In genomic region chr9:95657941-95658340, GRCm38 (mm10) we compare ENCODE assay signal across 29 mouse cellular contexts. TPM values are rescaled to one million over a fixed set of nuclear protein-coding genes. Genes with fewer than 3 reads are reported as not detected.
DNase-seq lines count a peak whose midpoint lies in the region; ATAC-seq and TF ChIP-seq lines count a peak whose summit lies in the region.
"Had no signal": no experiment of that assay in that cellular context is flagged by ENCODE, and none has a peak within 500 bp of the region (broad histone marks: within the 10 kb centered on the region; RNA-seq: fewer than 3 reads in every experiment).

No protein-coding gene starts in this region.

- H3K9ac ChIP-seq in heart, postnatal 0 days (replicated peaks; ENCODE audit: low read depth, low read length), result no peak overlapping the region
- H3K9ac ChIP-seq in midbrain, embryonic 15.5 days, result no peak overlapping the region
- H3K9ac ChIP-seq: embryonic facial prominence, embryonic 15.5 days; heart, embryonic 13.5 days; hindbrain, embryonic 15.5 days; intestine, embryonic 15.5 days; liver, embryonic 15.5 days; midbrain, embryonic 13.5 days; neural tube, embryonic 12.5 days had no signal

- H3K4me1 ChIP-seq in heart, embryonic 10.5 days, result no peaks in the 10 kb centered on the region
- 0 out of 2 replicates have a peak, but pooled peaks cover 4% of the 10 kb centered on the region for H3K4me1 ChIP-seq in heart, postnatal 0 days (ENCODE audit: control insufficient read depth, insufficient read depth)
- H3K4me1 ChIP-seq in midbrain, embryonic 15.5 days, result no peaks in the 10 kb centered on the region
- H3K4me1 ChIP-seq: embryonic facial prominence, embryonic 15.5 days; heart, embryonic 13.5 days; hindbrain, embryonic 15.5 days; intestine, embryonic 15.5 days; limb, embryonic 10.5 days; liver, embryonic 15.5 days; megakaryocyte, embryonic 14.5 days; midbrain, embryonic 13.5 days; neural tube, embryonic 12.5 days had no signal

- 81% methylated on average over 2 of the region's 2 CpGs for WGBS in heart, embryonic 10.5 days
- WGBS in heart, postnatal 0 days, result 75% methylated on average over 2 of the region's 2 CpGs
- WGBS in midbrain, embryonic 15.5 days, result 84% methylated on average over 2 of the region's 2 CpGs

- H3K4me3 ChIP-seq in heart, embryonic 10.5 days, result no peak overlapping the region
- H3K4me3 ChIP-seq in heart, postnatal 0 days (ENCODE audit: low read depth, low read length), result no peak overlapping the region
- H3K4me3 ChIP-seq in midbrain, embryonic 15.5 days, result no peak overlapping the region
- H3K4me3 ChIP-seq: embryonic facial prominence, embryonic 15.5 days; forebrain, embryonic 10.5 days; heart, embryonic 13.5 days; hindbrain, embryonic 15.5 days; intestine, embryonic 15.5 days; layer of hippocampus, adult 2 months; limb, embryonic 10.5 days; liver, embryonic 15.5 days; megakaryocyte, embryonic 14.5 days; midbrain, embryonic 13.5 days; neural tube, embryonic 12.5 days had no signal

- H3K9me3 ChIP-seq in heart, embryonic 10.5 days, result no peaks in the 10 kb centered on the region
- H3K9me3 ChIP-seq in heart, postnatal 0 days (replicated peaks; ENCODE audit: control insufficient read depth, low read length), result no peaks in the 10 kb centered on the region
- H3K9me3 ChIP-seq in midbrain, embryonic 15.5 days, result no peaks in the 10 kb centered on the region
- H3K9me3 ChIP-seq: embryonic facial prominence, embryonic 15.5 days; forebrain, embryonic 10.5 days; heart, embryonic 13.5 days; hindbrain, embryonic 15.5 days; intestine, embryonic 15.5 days; limb, embryonic 10.5 days; liver, embryonic 15.5 days; megakaryocyte, embryonic 14.5 days; midbrain, embryonic 13.5 days; neural tube, embryonic 12.5 days had no signal

- no peak for TF ChIP-seq EP300 in heart, postnatal 0 days (IDR thresholded peaks at IDR 0.05; ENCODE audit: low read depth)

- peak; percentile 22 for DNase-seq in adrenal gland, postnatal 10 days
- DNase-seq in adrenal gland, adult 8-10 months, result no peak
- DNase-seq in heart, adult 8-10 months (ENCODE audit: low spot score), result peak; percentile 57
- no peak for DNase-seq in heart, embryonic 10.5 days (ENCODE audit: low spot score)
- DNase-seq in brain, adult 2 months (ENCODE audit: low read depth, low spot score), result peak; percentile 16
- DNase-seq in heart, postnatal 0 days (ENCODE audit: low spot score), result peak; percentile 71
- no peak for DNase-seq in T-cell, adult 2 months (ENCODE audit: low spot score)
- DNase-seq: adrenal gland, adult 2 months; cerebellum, adult 9-10 months; kidney, postnatal 25 days; liver; lung, postnatal 14 days; retina, postnatal 1 day; thymus, postnatal 25 days had no signal

- H3K4me2 ChIP-seq in heart, postnatal 0 days (ENCODE audit: low read depth, low read length), result no peak overlapping the region
- H3K4me2 ChIP-seq in midbrain, embryonic 15.5 days, result no peak overlapping the region
- H3K4me2 ChIP-seq: embryonic facial prominence, embryonic 15.5 days; heart, embryonic 13.5 days; hindbrain, embryonic 15.5 days; intestine, embryonic 15.5 days; liver, embryonic 15.5 days; midbrain, embryonic 13.5 days; neural tube, embryonic 12.5 days had no signal

- TF ChIP-seq CTCF in heart, postnatal 0 days (IDR thresholded peaks at IDR 0.05; ENCODE audit: low read depth), result no peak

- peak; percentile 79 for ATAC-seq in heart, postnatal 0 days (ENCODE audit: insufficient read depth, low read depth)
- ATAC-seq in midbrain, embryonic 15.5 days (replicated peaks), result no peak
- ATAC-seq: forebrain, embryonic 16.5 days; intestine, embryonic 15.5 days; midbrain, embryonic 13.5 days had no signal

- H3K27ac ChIP-seq in heart, embryonic 10.5 days, result no peak overlapping the region
- peak overlapping the region; percentile 60; the same call in 1 of the 2 replicates for H3K27ac ChIP-seq in heart, postnatal 0 days (ENCODE audit: low read depth)
- H3K27ac ChIP-seq in midbrain, embryonic 15.5 days, result no peak overlapping the region
- H3K27ac ChIP-seq: embryonic facial prominence, embryonic 15.5 days; forebrain, embryonic 10.5 days; heart, embryonic 13.5 days; hindbrain, embryonic 15.5 days; intestine, embryonic 15.5 days; layer of hippocampus, adult 2 months; limb, embryonic 10.5 days; liver, embryonic 15.5 days; midbrain, embryonic 13.5 days; neural tube, embryonic 12.5 days had no signal

- no peaks in the 10 kb centered on the region for H3K27me3 ChIP-seq in heart, embryonic 10.5 days (ENCODE audit: insufficient read depth, poor library complexity, severe bottlenecking)
- no peaks in the 10 kb centered on the region for H3K27me3 ChIP-seq in heart, postnatal 0 days (ENCODE audit: control insufficient read depth, insufficient read depth, low read length)
- H3K27me3 ChIP-seq in midbrain, embryonic 15.5 days (replicated peaks), result no peaks in the 10 kb centered on the region
- H3K27me3 ChIP-seq: embryonic facial prominence, embryonic 15.5 days; heart, embryonic 13.5 days; hindbrain, embryonic 15.5 days; intestine, embryonic 15.5 days; liver, embryonic 15.5 days; midbrain, embryonic 13.5 days; neural tube, embryonic 12.5 days had no signal

- H3K36me3 ChIP-seq in heart, embryonic 10.5 days, result no peaks in the 10 kb centered on the region
- no peaks in the 10 kb centered on the region for H3K36me3 ChIP-seq in heart, postnatal 0 days (replicated peaks; ENCODE audit: control insufficient read depth, insufficient read depth, low read length)
- no peaks in the 10 kb centered on the region for H3K36me3 ChIP-seq in midbrain, embryonic 15.5 days (replicated peaks)
- H3K36me3 ChIP-seq: embryonic facial prominence, embryonic 15.5 days; forebrain, embryonic 10.5 days; heart, embryonic 13.5 days; hindbrain, embryonic 15.5 days; intestine, embryonic 15.5 days; limb, embryonic 10.5 days; liver, embryonic 15.5 days; midbrain, embryonic 13.5 days; neural tube, embryonic 12.5 days had no signal

RNA-seq across cellular contexts. Expression of gene Pcolce2, which starts 20.5 kb away (rescaled TPM):
- 1 to 10 TPM; 4.7 to 5.1 TPM for total RNA-seq in adrenal gland, postnatal 10 days (2021)
- total RNA-seq in adrenal gland, adult 8-10 months (2022), result 1 to 10 TPM; 3.0 to 9.3 (median 6.2) TPM
- total RNA-seq in heart, adult 8-10 months (2022), result 10 to 100 TPM; 22.1 to 29.5 (median 26.8) TPM
- 1.2 and 6.2 TPM in 2 replicates for polyA plus RNA-seq in heart, embryonic 10.5 days (2016; fragmentation: Nextera tagmentation; extraction: Ambion mirVana)
- total RNA-seq in heart, postnatal 0 days (2014; rRNA removed; ENCODE audit: low replicate concordance), result 0.58 and 3.4 TPM in 2 replicates
- 2.6 TPM in 2 replicates for polyA plus RNA-seq in heart, postnatal 0 days (2015; fragmentation: Nextera tagmentation; extraction: Ambion mirVana)
- polyA plus RNA-seq in midbrain, embryonic 15.5 days (2015; fragmentation: Nextera tagmentation; extraction: Ambion mirVana), result 1.3 and 2.9 TPM in 2 replicates
- total RNA-seq: common myeloid progenitor, adult 5-6 weeks; hematopoietic stem cell, adult 5-6 weeks had no signal

Comparison
In these comparisons a context has a peak if more than half of its experiments do, and no peak if none do; other contexts are left out.
1. DNase-seq: peak in adrenal gland, postnatal 10 days (single experiment), heart, adult 8-10 months (single experiment), brain, adult 2 months (single experiment) and heart, postnatal 0 days (single experiment); none in adrenal gland, adult 8-10 months (single experiment), heart, embryonic 10.5 days (single experiment) and T-cell, adult 2 months (single experiment).